Mouse (Mus musculus) forebrain, embryonic 11.5 days (tissue): Measurements from ENCODE around the gene Gmeb2. TPM values are rescaled to one million over a fixed set of nuclear protein-coding genes. Genes with fewer than 3 reads are reported as not detected.

Experiments used
- polyA plus RNA-seq: library from polyadenylated mRNA; unstranded; fragments of >200 nt; fragmentation: Nextera tagmentation; extraction: Ambion mirVana; gene quantifications from 2 replicates; pipeline ENCODE4 v1.2.1, GENCODE M21; 2014

Gene Gmeb2
- polyA plus RNA-seq, 1 experiment from 2014 or later, result 22.9 TPM

Other genes with a start within 250 kb of the Gmeb2 start
- 18.7 and 19.3 TPM in 2 replicates for gene Chrna4, start 244.5 kb downstream of the Gmeb2 start, polyA plus RNA-seq
- 13.6 and 13.9 TPM in 2 replicates for gene Kcnq2, start 152.7 kb downstream of the Gmeb2 start, polyA plus RNA-seq
- 0.47 and 0.55 TPM in 2 replicates for gene Eef1a2, start 131.0 kb downstream of the Gmeb2 start, polyA plus RNA-seq
- gene Ppdpf, start 100.8 kb downstream of the Gmeb2 start, polyA plus RNA-seq, result 443 and 478 TPM in 2 replicates
- gene Ptk6, start 85.2 kb downstream of the Gmeb2 start, polyA plus RNA-seq, result not detected in 2 replicates
- 0.12 TPM in 1 of 2 replicates, not detected in the other for gene Srms, start 74.8 kb downstream of the Gmeb2 start, polyA plus RNA-seq
- gene Fndc11, start 68.0 kb downstream of the Gmeb2 start, polyA plus RNA-seq, result 0.24 TPM in 1 of 2 replicates, not detected in the other
- 0.68 and 0.90 TPM in 2 replicates for gene Helz2, start 46.0 kb downstream of the Gmeb2 start, polyA plus RNA-seq
- gene Stmn3, start 26.5 kb upstream of the Gmeb2 start, polyA plus RNA-seq, result 212 and 228 TPM in 2 replicates
- 66.5 and 68.3 TPM in 2 replicates for gene Rtel1, start 31.7 kb upstream of the Gmeb2 start, polyA plus RNA-seq
- gene Zgpat, start 76.9 kb upstream of the Gmeb2 start, polyA plus RNA-seq, result 52.3 and 54.7 TPM in 2 replicates
- gene Arfrp1, start 77.4 kb upstream of the Gmeb2 start, polyA plus RNA-seq, result 64.5 and 77.0 TPM in 2 replicates
- 26.2 and 32.7 TPM in 2 replicates for gene Lime1, start 92.0 kb upstream of the Gmeb2 start, polyA plus RNA-seq
- gene Zbtb46, start 171.4 kb upstream of the Gmeb2 start, polyA plus RNA-seq, result 14.2 and 16.1 TPM in 2 replicates
- gene Abhd16b, start 205.2 kb upstream of the Gmeb2 start, polyA plus RNA-seq, result 0.15 TPM in 1 of 2 replicates, not detected in the other
- gene Tpd52l2, start 209.1 kb upstream of the Gmeb2 start, polyA plus RNA-seq, result 143 and 148 TPM in 2 replicates
- gene Dnajc5, start 232.4 kb upstream of the Gmeb2 start, polyA plus RNA-seq, result 103 and 104 TPM in 2 replicates